Mouse (Mus musculus): Measurements from ENCODE around the gene Mgat4c. TPM values are rescaled to one million over a fixed set of nuclear protein-coding genes. Genes with fewer than 3 reads are reported as not detected.

The Mgat4c gene
- not detected in 2 replicates for polyA plus RNA-seq (2015; fragmentation: Nextera tagmentation; extraction: Ambion mirVana)

DNA sequence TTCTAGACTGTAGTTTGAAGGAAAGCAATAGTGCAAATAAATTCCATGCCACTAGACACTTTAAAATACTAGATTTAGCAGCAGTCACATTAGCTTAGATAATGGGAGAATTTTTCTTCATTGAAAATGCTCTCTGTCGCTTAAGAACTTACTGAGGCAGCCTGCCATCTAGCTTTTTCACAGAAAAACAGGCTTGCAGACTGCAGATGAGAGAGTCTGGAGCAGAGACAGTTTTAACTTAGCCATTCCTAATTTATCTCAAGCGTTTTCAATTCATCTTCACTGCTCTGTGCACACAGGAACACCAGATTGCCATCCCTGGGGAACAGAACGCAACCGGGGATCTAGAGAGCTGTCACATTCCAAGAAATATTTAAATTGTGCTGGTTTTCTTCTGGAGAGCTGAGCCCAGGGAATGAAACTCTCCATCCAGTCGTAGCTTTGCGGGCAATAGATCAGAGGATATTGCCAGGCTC, at the start of gene Mgat4c:
Gene Mgat4c (plus strand): TSS at position 51 of the 476 bp plus-strand sequence.
- no peak within 1 kb of the TSS for H3K9ac ChIP-seq (ENCODE audit: low read length)
- H3K36me3 ChIP-seq (ENCODE audit: control insufficient read depth, insufficient read depth, low read length): no peaks in the 10 kb centered on the region
- WGBS: 54% methylated on average over 6 of the region's 6 CpGs
- no peaks in the 10 kb centered on the region for H3K9me3 ChIP-seq (ENCODE audit: control insufficient read depth, low read length)
- H3K27me3 ChIP-seq (ENCODE audit: control insufficient read depth, insufficient read depth, low read depth, low read length): no peaks in the 10 kb centered on the region
- H3K4me3 ChIP-seq (ENCODE audit: low read length): no peak within 1 kb of the TSS
- H3K4me1 ChIP-seq (replicated peaks; ENCODE audit: control insufficient read depth, insufficient read depth, low read length): no peaks in the 10 kb centered on the region
- ATAC-seq (ENCODE audit: low read depth): no peak
- H3K27ac ChIP-seq (ENCODE audit: low read length): no peak within 1 kb of the TSS
- H3K4me2 ChIP-seq (ENCODE audit: low read depth, low read length): no peak within 1 kb of the TSS

DNA sequence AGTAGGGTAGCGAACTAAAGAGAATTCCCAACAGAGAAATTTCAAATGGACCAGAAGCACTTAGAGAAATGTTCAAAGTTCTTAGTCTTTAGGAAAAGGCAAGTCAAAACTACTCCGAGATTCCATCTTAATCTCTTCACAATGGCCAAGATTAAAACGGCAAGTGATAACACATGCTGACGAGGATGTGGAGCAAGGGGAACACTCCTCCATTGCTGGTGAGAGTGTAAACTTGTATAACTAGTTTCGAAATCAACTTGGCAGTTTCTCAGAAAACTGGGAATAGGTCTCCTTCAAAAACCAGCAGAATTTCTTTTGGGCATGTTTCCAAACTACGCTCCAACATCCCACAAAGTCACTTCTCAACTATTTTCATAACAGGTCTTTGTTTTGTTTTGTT, 46.0 kb upstream of the Mgat4c start:
- no peaks in the 10 kb centered on the region for H3K36me3 ChIP-seq (ENCODE audit: control insufficient read depth, insufficient read depth, low read length)
- H3K4me3 ChIP-seq (ENCODE audit: low read length): no peak overlapping the region
- H3K9ac ChIP-seq (ENCODE audit: low read length): no peak overlapping the region
- no peak overlapping the region for H3K27ac ChIP-seq (ENCODE audit: low read length)
- 59% methylated on average over 6 of the region's 6 CpGs for WGBS
- no peaks in the 10 kb centered on the region for H3K4me1 ChIP-seq (replicated peaks; ENCODE audit: control insufficient read depth, insufficient read depth, low read length)
- H3K27me3 ChIP-seq (ENCODE audit: control insufficient read depth, insufficient read depth, low read depth, low read length): no peaks in the 10 kb centered on the region
- H3K4me2 ChIP-seq (ENCODE audit: low read depth, low read length): no peak overlapping the region
- no peaks in the 10 kb centered on the region for H3K9me3 ChIP-seq (ENCODE audit: control insufficient read depth, low read length)
- no peak for ATAC-seq (ENCODE audit: low read depth)

DNA sequence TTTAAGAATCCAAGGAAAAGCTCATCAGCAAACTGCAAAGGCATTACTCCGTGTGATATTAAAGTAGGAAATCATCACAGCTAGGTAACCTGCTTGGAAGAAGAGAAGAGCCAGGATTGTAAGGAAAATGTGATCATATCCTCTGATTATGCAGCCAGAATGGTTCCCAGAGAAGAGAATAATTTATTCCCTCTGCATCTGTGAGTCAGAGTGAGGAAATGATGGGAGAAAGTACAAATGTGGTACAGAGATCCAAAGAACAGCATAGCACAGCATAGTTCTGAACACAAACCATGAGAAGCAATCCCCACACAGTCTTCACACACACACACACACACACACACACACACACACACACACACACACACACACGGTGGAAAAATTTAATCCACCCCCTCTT, 40.2 kb upstream of the Mgat4c start:
- H3K9me3 ChIP-seq (ENCODE audit: control insufficient read depth, low read length): no peaks in the 10 kb centered on the region
- 68% methylated on average over 2 of the region's 2 CpGs for WGBS
- H3K4me2 ChIP-seq (ENCODE audit: low read depth, low read length): no peak overlapping the region
- H3K4me1 ChIP-seq (replicated peaks; ENCODE audit: control insufficient read depth, insufficient read depth, low read length): no peaks in the 10 kb centered on the region
- no peak for ATAC-seq (ENCODE audit: low read depth)
- H3K9ac ChIP-seq (ENCODE audit: low read length): no peak overlapping the region
- no peak overlapping the region for H3K4me3 ChIP-seq (ENCODE audit: low read length)
- H3K27ac ChIP-seq (ENCODE audit: low read length): no peak overlapping the region
- no peaks in the 10 kb centered on the region for H3K36me3 ChIP-seq (ENCODE audit: control insufficient read depth, insufficient read depth, low read length)
- no peaks in the 10 kb centered on the region for H3K27me3 ChIP-seq (ENCODE audit: control insufficient read depth, insufficient read depth, low read depth, low read length)

DNA sequence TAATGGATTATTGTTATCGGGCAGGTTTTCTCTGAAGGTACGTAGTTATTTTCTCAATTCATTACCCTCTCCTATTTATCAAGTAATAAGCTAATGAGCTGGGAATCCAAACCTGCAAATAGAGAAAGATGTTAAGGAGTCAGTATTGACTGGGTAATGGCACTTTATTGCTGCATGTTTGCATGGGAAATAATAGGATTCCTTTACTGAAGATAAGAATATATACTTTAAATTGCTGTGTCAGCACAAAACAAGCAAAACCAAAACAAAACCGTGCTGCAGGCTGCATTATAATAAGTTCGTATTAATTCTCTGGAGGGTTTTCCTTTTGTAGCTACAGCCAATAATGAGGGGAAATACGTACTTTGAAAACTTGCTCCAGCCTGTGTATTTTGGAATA, 627 bp downstream of the Mgat4c start:
- Histone ChIP-seq H3K27me3 (ENCODE audit: control insufficient read depth, insufficient read depth, low read depth, low read length) (no peaks in the 10 kb centered on the region), H3K4me3 (ENCODE audit: low read length) (no peak overlapping the region), H3K4me2 (ENCODE audit: low read depth, low read length) (no peak overlapping the region), H3K4me1 (replicated peaks; ENCODE audit: control insufficient read depth, insufficient read depth, low read length) (no peaks in the 10 kb centered on the region), H3K9ac (ENCODE audit: low read length) (no peak overlapping the region), H3K27ac (ENCODE audit: low read length) (no peak overlapping the region), H3K36me3 (ENCODE audit: control insufficient read depth, insufficient read depth, low read length) (no peaks in the 10 kb centered on the region), H3K9me3 (ENCODE audit: control insufficient read depth, low read length) (no peaks in the 10 kb centered on the region)
- ATAC-seq (ENCODE audit: low read depth): no peak
- 66% methylated on average over 5 of the region's 5 CpGs for WGBS

GRCm38 (mm10) chr10:101761828-101762227, 80.5 kb downstream of the Mgat4c start:
- Histone ChIP-seq H3K36me3 (ENCODE audit: control insufficient read depth, insufficient read depth, low read length) (no peaks in the 10 kb centered on the region), H3K27me3 (ENCODE audit: control insufficient read depth, insufficient read depth, low read depth, low read length) (no peaks in the 10 kb centered on the region), H3K4me1 (replicated peaks; ENCODE audit: control insufficient read depth, insufficient read depth, low read length) (no peaks in the 10 kb centered on the region), H3K9ac (ENCODE audit: low read length) (no peak overlapping the region), H3K27ac (ENCODE audit: low read length) (no peak overlapping the region), H3K9me3 (ENCODE audit: control insufficient read depth, low read length) (no peaks in the 10 kb centered on the region), H3K4me2 (ENCODE audit: low read depth, low read length) (no peak overlapping the region), H3K4me3 (ENCODE audit: low read length) (no peak overlapping the region)
- 69% methylated on average over 3 of the region's 3 CpGs for WGBS
- ATAC-seq (ENCODE audit: low read depth): no peak

DNA sequence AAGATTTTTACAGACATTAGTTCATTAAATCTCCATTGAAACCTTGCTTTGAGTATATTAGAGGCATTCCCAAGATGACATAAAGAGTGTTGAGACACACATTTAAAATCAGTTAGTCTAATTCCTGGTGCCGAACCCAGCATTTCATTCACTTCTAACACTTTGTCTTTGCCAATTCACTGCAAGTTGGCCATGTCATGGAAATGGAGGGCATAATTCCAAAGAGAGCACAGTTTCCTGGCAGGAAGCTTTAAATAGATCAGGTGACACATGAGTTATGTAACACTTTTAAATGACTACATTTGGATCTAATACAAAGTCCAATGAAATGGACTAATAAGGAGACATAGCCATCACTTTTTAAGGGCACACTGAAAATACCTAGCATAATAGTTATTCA, 89.4 kb downstream of the Mgat4c start:
- Histone ChIP-seq H3K27me3 (ENCODE audit: control insufficient read depth, insufficient read depth, low read depth, low read length) (no peaks in the 10 kb centered on the region), H3K36me3 (ENCODE audit: control insufficient read depth, insufficient read depth, low read length) (no peaks in the 10 kb centered on the region), H3K4me3 (ENCODE audit: low read length) (no peak overlapping the region), H3K9me3 (ENCODE audit: control insufficient read depth, low read length) (no peaks in the 10 kb centered on the region), H3K9ac (ENCODE audit: low read length) (no peak overlapping the region), H3K4me1 (replicated peaks; ENCODE audit: control insufficient read depth, insufficient read depth, low read length) (no peaks in the 10 kb centered on the region), H3K4me2 (ENCODE audit: low read depth, low read length) (no peak overlapping the region), H3K27ac (ENCODE audit: low read length) (no peak overlapping the region)
- 52% methylated on average over 1 of the region's 1 CpGs for WGBS
- ATAC-seq (ENCODE audit: low read depth): no peak

GRCm38 (mm10) chr10:101771157-101771556, 89.9 kb downstream of the Mgat4c start:
- WGBS: 67% methylated on average over 4 of the region's 4 CpGs
- H3K4me2 ChIP-seq (ENCODE audit: low read depth, low read length): no peak overlapping the region
- H3K36me3 ChIP-seq (ENCODE audit: control insufficient read depth, insufficient read depth, low read length): no peaks in the 10 kb centered on the region
- no peak overlapping the region for H3K9ac ChIP-seq (ENCODE audit: low read length)
- H3K9me3 ChIP-seq (ENCODE audit: control insufficient read depth, low read length): no peaks in the 10 kb centered on the region
- no peaks in the 10 kb centered on the region for H3K4me1 ChIP-seq (replicated peaks; ENCODE audit: control insufficient read depth, insufficient read depth, low read length)
- ATAC-seq (ENCODE audit: low read depth): no peak
- no peak overlapping the region for H3K4me3 ChIP-seq (ENCODE audit: low read length)
- H3K27me3 ChIP-seq (ENCODE audit: control insufficient read depth, insufficient read depth, low read depth, low read length): no peaks in the 10 kb centered on the region
- H3K27ac ChIP-seq (ENCODE audit: low read length): no peak overlapping the region

DNA sequence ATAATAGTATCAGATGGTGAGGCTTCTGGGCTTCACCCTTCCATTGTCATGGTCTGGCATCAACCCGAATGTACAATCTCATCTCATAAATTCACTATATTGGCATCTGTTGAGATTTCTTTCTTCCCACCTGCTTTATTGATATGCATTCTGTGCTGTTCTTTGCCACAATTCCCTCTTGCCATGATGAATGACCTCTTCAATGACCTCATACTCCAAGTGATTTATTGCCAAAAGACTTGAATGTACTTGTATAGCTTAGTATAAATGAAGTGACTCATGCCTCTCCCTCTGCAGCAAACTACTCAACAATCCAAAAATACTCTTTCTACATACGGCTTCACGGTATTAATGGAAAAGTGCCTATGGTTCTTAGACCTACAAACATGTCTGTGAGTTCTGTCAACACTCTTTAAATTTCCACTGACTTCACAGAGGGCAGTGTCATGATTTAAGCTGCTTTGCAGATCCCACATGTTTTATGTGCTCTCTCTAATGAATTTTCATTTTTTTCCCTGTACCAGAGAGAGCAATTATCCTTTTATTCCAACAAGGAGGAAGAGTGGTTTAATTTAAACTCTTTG, 102.0 kb downstream of the Mgat4c start:
- Histone ChIP-seq H3K9ac (ENCODE audit: low read length) (no peak overlapping the region), H3K9me3 (ENCODE audit: control insufficient read depth, low read length) (no peaks in the 10 kb centered on the region), H3K4me1 (replicated peaks; ENCODE audit: control insufficient read depth, insufficient read depth, low read length) (no peaks in the 10 kb centered on the region), H3K4me2 (ENCODE audit: low read depth, low read length) (no peak overlapping the region), H3K27ac (ENCODE audit: low read length) (no peak overlapping the region), H3K4me3 (ENCODE audit: low read length) (no peak overlapping the region), H3K36me3 (ENCODE audit: control insufficient read depth, insufficient read depth, low read length) (no peaks in the 10 kb centered on the region), H3K27me3 (ENCODE audit: control insufficient read depth, insufficient read depth, low read depth, low read length) (no peaks in the 10 kb centered on the region)
- 46% methylated on average over 3 of the region's 3 CpGs for WGBS
- ATAC-seq (ENCODE audit: low read depth): no peak

DNA sequence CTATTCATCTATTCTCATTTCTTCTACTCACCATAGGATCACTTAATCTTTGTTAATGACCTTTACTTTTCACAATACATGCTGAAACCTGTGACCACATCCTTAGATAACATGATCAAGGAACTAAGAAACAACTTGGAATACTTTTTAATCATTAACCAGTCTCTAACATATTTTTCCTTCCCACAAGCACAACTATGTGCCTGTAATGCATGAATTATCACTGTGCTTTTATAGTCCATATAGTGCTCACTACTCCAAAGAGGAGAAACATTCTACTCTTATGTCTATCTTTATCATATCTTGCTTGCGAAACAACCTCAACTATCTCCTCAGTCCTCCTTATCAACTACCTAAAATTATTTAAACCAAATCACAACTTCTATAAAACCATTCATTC, 114.2 kb downstream of the Mgat4c start:
- Histone ChIP-seq H3K9me3 (ENCODE audit: control insufficient read depth, low read length) (no peaks in the 10 kb centered on the region), H3K36me3 (ENCODE audit: control insufficient read depth, insufficient read depth, low read length) (no peaks in the 10 kb centered on the region), H3K4me1 (replicated peaks; ENCODE audit: control insufficient read depth, insufficient read depth, low read length) (no peaks in the 10 kb centered on the region), H3K27me3 (ENCODE audit: control insufficient read depth, insufficient read depth, low read depth, low read length) (no peaks in the 10 kb centered on the region), H3K4me3 (ENCODE audit: low read length) (no peak overlapping the region), H3K27ac (ENCODE audit: low read length) (no peak overlapping the region), H3K4me2 (ENCODE audit: low read depth, low read length) (no peak overlapping the region), H3K9ac (ENCODE audit: low read length) (no peak overlapping the region)
- WGBS: 88% methylated on average over 1 of the region's 1 CpGs
- ATAC-seq (ENCODE audit: low read depth): no peak

Measured in lung, embryonic 16.5 days (tissue).